Mouse (Mus musculus) CH12.LX (cell line): Measurements from ENCODE around the gene Smc1b.

Experiments used
- CTCF ChIP-seq, 2 experiments: IDR thresholded peaks in 1 of 2; conservative IDR thresholded peaks in 1 of 2; 2 replicates each; pipeline ENCODE4 v1.5.1; 2011 to 2012; ENCODE audit warnings: low read depth in 2 of 2, low read length in 2 of 2, improper control_type of control experiment in 1 of 2, inconsistent platforms in 1 of 2, mild to moderate bottlenecking in 1 of 2, moderate library complexity in 1 of 2
- EP300 ChIP-seq: IDR thresholded peaks from 2 replicates; pipeline ENCODE4 v1.6.1; 2011; ENCODE audit warnings: low read length, improper control_type of control experiment
- HCFC1 ChIP-seq: IDR thresholded peaks from 2 replicates; pipeline ENCODE4 v1.6.1; 2012; ENCODE audit warnings: low read depth, mild to moderate bottlenecking, inconsistent platforms, low read length, improper control_type of control experiment
- MXI1 ChIP-seq: IDR thresholded peaks from 2 replicates; pipeline ENCODE4 v1.6.1; 2011; ENCODE audit warnings: mild to moderate bottlenecking, low read depth, low read length, improper control_type of control experiment
- MYC ChIP-seq: IDR thresholded peaks from 2 replicates; pipeline ENCODE4 v1.6.1; 2011; ENCODE audit warnings: low read depth, mild to moderate bottlenecking, improper control_type of control experiment, low read length
- POLR2A ChIP-seq: IDR thresholded peaks from 2 replicates; pipeline ENCODE4 v1.6.1; 2011; ENCODE audit warnings: low read depth, mild to moderate bottlenecking, improper control_type of control experiment, low read length
- SMC3 ChIP-seq: IDR thresholded peaks from 2 replicates; pipeline ENCODE4 v1.6.1; 2011; ENCODE audit warnings: low read depth, low read length, improper control_type of control experiment
- ZKSCAN1 ChIP-seq: IDR thresholded peaks from 2 replicates; pipeline ENCODE4 v1.6.1; 2012; ENCODE audit warnings: low read depth, inconsistent platforms, low read length, improper control_type of control experiment, borderline replicate concordance
- ZMIZ1 ChIP-seq: IDR thresholded peaks from 2 replicates; pipeline ENCODE4 v1.6.1; 2012; ENCODE audit warnings: low read depth, mild to moderate bottlenecking, inconsistent platforms, low read length, improper control_type of control experiment

GRCm38 (mm10) chr15:85179528-85180180, 47.9 kb upstream of the Smc1b start:
- no peak for TF ChIP-seq POLR2A
- TF ChIP-seq SMC3 = no peak
- no peak for TF ChIP-seq CTCF (conservative IDR thresholded peaks at IDR 0.05 in 1 of 2, IDR thresholded peaks at IDR 0.05 in 1 of 2; ENCODE audit: low read depth in 2 of 2, low read length in 2 of 2)
- no peak for TF ChIP-seq ZMIZ1
- TF ChIP-seq MXI1 = no peak
- no peak for TF ChIP-seq ZKSCAN1
- TF ChIP-seq HCFC1 = no peak
- TF ChIP-seq MYC = no peak
- no peak for TF ChIP-seq EP300
